Mouse (Mus musculus) gastrocnemius, adult 2 months (tissue): ENCODE measurements around the gene Eomes. TPM values are rescaled to one million over a fixed set of nuclear protein-coding genes. Genes with fewer than 3 reads are reported as not detected.

Experiments used
- DNase-seq: peaks from one replicate; pipeline ENCODE4 v3.0.0; 2022
- H3K27ac ChIP-seq: fragments of 200-600 bp; 2 replicates; pipeline ENCODE4 v1.8.1; 2022; ENCODE audit warnings: mild to moderate bottlenecking
- H3K4me3 ChIP-seq: fragments of 200-600 bp; 2 replicates; pipeline ENCODE4 v1.8.1; 2022; ENCODE audit warnings: mild to moderate bottlenecking, moderate library complexity
- CTCF ChIP-seq: fragments of 200-600 bp; IDR thresholded peaks from 2 replicates; pipeline ENCODE4 v1.8.1; 2022; ENCODE audit warnings: antibody characterized with exemption, mild to moderate bottlenecking, moderate library complexity
- intact Hi-C: fragments of 180-260 bp; cut with DNase I; formaldehyde crosslinking; loops from one replicate; pipeline ENCODE4 v1.15.1; 2025
- total RNA-seq, 2 experiments: library from RNA; stranded (reverse); gene quantifications; 2 replicates each; pipeline ENCODE4 v1.2.3; 2021

Gene Eomes
- total RNA-seq, 2 experiments from 2014 or later = not detected

DNA sequence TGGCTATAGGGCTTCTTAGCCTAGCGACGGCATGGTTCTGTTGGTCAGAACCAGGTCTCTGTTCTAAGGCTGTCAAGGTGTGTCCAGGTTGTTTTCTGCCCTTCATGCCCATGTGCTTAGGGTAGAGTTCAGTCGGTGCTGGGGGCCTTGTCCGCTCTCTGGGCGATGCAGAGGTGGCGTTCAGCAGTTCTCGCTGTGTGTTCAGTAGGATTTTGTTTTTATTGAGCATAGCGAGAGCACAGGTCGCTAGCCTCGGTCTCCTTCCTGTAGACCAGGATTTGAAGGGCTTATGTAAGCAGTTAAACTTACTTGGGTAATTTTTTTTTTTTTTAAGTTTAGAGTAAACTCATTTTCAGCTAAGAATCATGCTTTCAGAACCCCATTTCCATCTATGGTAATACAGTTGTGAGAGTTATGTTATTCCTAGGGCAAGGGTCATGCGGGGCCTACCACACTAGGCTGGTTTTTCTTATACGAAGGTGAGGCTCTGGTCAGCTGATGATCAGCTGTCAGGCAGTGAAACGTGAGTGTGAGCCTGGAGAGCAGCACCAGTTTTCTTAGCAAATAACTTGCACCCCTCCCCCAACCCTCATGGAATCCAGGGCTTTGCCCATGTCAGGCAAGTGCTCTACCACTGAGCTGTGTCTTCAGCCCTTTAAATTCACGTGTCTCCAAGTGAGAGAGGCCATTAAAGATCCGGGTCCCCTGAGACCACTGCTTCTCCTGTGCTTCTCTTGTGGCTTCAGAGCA lies 33.1 kb downstream of the Eomes start:
- DNase-seq = peak; percentile 68
- TF ChIP-seq CTCF = no peak
- intact Hi-C loops = no loop called here
- Histone ChIP-seq H3K4me3 (peak overlapping the region; percentile 51), H3K27ac (peak overlapping the region; percentile 94)

DNA sequence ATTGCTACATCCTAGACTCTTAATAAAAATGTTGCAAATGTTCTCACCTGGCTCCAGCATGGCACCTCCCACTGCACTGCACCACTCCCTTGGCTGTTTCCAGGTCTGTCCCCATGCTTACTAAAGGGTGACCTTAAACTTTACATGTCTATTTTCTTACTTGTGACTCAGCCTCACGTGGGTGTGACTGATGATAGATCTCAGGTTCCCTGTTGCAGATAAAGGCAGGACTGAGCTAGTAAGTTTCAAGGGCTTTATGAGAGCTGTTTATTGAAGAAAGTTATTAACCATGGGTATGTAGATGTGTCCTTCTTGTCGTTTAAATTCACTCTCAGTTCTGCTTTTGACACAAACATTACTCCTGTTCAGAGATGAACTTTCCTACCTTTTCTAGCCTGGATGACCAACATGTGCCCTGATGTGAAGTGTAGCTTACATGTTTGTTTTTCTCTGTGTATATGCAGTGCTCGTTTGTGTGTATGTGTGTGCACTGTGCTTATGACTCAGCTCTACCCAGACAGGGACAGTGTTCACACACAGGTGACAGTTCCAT lies 34.7 kb downstream of the Eomes start:
- no peak for TF ChIP-seq CTCF
- H3K27ac ChIP-seq = peak overlapping the region; percentile 94
- DNase-seq = peak; percentile 64
- intact Hi-C loops = no loop called here
- H3K4me3 ChIP-seq = peak overlapping the region; percentile 51

DNA sequence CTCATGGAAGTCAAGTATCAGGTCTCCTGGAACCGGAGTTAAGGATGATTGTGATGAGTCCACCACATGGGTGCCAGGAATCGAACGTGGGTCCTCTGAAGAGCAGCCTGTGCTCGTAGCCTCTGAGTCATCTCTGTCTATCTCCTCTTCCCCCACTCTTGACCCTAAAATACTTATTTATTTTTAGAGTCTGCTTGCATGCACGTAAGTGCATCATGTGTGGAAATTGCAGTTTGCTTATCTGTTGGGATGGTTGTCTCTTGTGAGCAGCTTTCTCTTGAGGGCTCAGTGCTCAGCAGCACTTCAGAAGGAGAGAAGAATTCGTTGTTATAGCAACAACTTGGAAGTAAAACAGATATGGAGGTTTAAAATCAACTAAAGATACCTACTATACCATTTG lies 37.5 kb downstream of the Eomes start:
- intact Hi-C loops = no loop called here
- peak overlapping the region; percentile 22 for H3K4me3 ChIP-seq
- no peak for TF ChIP-seq CTCF
- H3K27ac ChIP-seq = peak overlapping the region; percentile 94
- DNase-seq = no peak

DNA sequence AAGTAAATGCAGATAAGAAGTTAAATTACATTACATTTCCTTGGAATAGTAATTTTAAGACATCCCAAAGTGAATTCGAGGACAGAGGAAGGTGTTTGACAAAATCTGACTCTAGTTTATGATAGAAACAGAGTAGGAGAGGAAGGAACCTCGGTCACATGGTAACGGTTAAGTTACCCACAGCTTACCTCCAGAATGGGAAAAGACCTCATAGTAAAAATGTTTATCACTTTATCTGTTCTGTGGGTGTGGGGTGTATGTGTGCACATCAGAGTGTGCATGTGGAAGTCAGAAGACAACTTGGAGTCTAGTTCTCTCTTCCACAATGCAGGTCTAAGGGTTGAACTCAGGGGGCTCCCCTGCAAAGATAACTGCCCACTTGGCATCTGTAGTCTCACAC lies 38.1 kb downstream of the Eomes start:
- DNase-seq = no peak
- no peak for TF ChIP-seq CTCF
- intact Hi-C loops = no loop called here
- Histone ChIP-seq H3K4me3 (no peak overlapping the region), H3K27ac (peak overlapping the region; percentile 94)

DNA sequence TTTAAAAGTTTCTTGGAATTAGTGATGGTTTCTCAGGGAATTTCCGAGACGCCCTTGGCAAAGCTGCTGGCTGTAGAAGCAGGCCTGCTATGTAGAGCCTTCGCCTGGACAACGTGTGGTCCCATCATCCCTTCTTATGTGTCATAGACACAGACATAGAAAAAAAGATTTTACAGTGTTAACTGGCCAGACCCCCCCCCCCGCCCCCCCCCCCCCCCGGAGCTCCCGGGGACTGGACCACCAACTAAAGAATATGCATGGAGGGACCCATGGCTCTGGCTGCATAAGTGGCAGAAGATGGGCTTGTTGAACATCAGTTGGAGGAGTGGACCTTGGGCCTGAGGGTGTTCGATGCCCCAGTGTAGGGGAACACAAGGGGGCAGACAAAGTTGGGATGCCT lies 39.6 kb downstream of the Eomes start:
- DNase-seq = no peak

DNA sequence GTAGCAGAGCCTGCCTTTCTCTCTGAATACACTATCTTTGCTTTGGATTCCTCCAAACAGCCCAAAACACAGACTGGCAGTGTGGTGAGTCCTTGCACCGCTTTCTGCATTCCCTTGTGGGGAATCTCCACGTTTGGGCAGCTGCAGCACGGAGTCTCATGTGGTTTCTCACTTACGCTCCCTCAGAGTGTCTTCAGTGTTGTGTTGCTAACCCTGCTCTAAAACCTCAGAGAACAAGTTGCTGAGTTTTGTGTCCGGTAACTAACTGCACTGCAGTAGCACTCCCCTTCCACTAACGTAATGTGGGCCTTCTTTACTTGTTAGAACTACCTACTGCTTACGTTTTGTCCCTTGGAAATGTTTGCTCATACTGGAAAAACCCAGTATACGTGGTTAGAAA lies 41.1 kb downstream of the Eomes start:
- intact Hi-C loops = no loop called here
- peak overlapping the region; percentile 84 for H3K27ac ChIP-seq
- TF ChIP-seq CTCF = no peak
- peak overlapping the region; percentile 49 for H3K4me3 ChIP-seq
- DNase-seq = peak; percentile 33

More for the DNA sequence above, 39.6 kb downstream of the Eomes start:
- TF ChIP-seq CTCF = no peak
- H3K27ac ChIP-seq = peak overlapping the region; percentile 94
- H3K4me3 ChIP-seq = no peak overlapping the region; the same call in 1 of the 2 replicates
- intact Hi-C loops = no loop called here

DNA sequence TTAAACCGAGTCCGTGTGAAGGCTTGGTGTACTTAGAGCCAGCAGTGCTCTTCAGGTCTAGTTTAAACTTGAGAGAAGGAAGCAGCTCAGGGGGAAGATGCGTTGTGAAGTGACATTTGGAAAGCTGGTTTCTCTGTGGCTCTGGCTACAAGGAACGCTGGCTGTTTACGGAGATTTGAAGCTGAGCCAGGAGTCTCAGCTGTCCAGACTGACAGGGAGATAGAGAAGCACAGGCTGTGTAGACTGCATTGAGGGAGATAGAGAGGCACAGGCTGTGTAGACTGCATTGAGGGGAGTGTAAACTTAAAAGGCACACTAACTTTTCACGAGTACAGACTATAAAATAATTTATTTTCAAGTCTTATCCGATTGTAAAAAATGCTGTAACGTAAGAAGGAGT lies 42.0 kb downstream of the Eomes start:
- intact Hi-C loops = no loop called here
- Histone ChIP-seq H3K4me3 (peak overlapping the region; percentile 42), H3K27ac (peak overlapping the region; percentile 84)
- DNase-seq = peak; percentile 78
- no peak for TF ChIP-seq CTCF

DNA sequence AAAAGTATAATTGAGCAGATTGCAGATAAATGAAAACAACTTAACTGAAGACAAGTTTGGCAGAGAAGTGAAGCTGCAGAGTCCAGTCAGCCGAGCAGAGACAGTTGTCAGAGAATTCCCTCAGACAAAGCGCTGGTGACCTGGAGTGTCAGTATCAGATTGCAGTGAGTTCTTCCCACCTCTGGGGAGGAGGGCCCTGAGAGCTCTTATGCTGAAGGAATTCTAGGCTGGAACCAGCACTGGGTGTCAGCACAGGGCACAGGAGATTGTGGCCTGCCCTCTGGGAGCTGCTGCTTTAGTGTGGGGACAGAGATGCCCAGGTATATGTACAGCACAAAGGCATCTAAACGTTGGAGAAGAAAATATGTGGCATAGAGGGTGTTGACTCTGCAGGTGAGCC lies 42.8 kb downstream of the Eomes start:
- intact Hi-C loops = no loop called here
- peak overlapping the region; percentile 2; the same call in 1 of the 2 replicates for H3K4me3 ChIP-seq
- peak overlapping the region; percentile 84 for H3K27ac ChIP-seq
- TF ChIP-seq CTCF = no peak
- peak; percentile 31 for DNase-seq

DNA sequence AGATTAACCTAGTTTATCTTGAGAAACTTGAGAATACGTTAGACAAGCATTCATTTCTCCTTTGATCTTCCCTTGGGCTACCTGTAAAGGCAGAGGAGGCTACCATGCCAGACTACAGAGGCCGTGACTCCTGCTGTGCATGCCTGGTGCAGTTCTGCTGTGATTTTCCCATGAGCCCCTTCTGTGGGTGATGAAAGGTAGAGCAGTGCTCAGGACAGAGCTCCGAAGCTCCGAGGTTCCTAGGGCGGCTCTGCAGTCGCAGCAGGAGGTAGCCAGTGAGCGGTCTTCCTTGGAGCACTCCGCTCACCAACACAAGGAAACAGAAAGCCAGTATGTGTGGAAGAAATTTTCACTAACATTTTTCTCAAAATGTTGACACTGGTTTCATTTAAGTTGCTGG lies 43.6 kb downstream of the Eomes start:
- DNase-seq = no peak
- Histone ChIP-seq H3K4me3 (no peak overlapping the region), H3K27ac (peak overlapping the region; percentile 84; the same call in 1 of the 2 replicates)
- intact Hi-C loops = no loop called here
- no peak for TF ChIP-seq CTCF

DNA sequence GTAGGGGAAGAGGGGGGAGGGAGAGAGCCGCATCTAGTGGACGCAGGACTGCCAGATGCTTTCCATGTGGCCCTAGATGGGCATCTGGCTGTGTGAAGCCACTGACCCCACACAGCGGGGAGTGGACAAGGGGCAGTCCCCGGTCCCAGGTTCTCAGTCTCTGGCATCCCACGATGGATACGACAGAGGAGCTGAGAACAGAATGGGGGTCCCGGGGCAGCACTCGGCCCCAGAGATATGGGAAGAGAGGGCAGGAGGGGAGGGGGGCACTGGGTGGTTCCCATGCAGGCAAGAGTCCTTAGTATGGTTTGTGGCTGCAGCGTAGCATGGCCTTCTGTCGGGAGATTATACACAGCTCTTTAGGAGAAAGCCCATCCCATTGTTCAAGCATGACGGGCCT lies 45.7 kb downstream of the Eomes start:
- DNase-seq = no peak
- no peak overlapping the region for H3K4me3 ChIP-seq
- TF ChIP-seq CTCF = no peak
- H3K27ac ChIP-seq = no peak overlapping the region
- intact Hi-C loops = no loop called here

DNA sequence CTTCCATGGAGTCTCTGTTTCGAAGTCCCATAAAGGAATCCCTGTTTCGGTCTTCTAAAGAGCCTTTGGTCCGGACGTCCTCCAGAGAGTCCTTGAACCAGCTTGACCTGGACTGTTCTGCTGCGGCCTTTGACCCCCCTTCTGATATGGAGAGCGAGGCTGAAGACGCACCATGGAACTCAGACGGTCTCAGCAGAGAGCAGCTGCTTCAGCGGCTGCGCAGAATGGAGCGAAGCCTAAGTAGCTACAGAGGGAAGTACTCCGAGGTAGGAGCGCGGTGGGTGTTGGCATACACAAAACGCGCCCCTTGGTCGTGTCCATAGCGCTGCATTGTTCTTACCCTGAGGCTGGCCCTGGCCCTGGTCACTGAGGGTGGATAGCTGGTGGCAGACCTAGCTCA lies 49.0 kb downstream of the Eomes start:
- Histone ChIP-seq H3K27ac (no peak overlapping the region), H3K4me3 (no peak overlapping the region)
- no peak for DNase-seq
- intact Hi-C loops = no loop called here
- TF ChIP-seq CTCF = no peak

DNA sequence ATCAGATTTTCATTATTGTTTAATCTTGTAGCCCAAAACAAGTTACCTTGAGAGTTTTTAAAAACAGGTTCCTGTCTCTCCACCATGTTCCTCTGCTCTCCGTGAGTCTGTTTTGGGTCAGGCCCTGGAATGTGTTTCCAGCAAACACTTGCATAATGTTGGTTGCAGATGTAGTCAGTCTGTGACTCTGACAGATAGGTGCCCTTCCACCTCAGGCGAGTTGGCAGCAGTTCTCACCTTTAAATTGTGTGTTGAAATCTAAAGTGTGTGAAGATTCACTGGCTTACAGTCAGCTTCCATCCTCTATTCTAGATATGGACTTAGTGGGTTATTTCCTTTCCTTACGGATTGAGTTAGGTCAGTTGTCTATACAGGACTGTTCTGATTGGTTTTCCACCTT lies 51.8 kb downstream of the Eomes start:
- intact Hi-C loops = loop anchor here (5.0 kb wide), 1 partner anchor 38 kb away; no protein-coding TSS in a partner anchor
- no peak overlapping the region for H3K4me3 ChIP-seq
- no peak for TF ChIP-seq CTCF

DNA sequence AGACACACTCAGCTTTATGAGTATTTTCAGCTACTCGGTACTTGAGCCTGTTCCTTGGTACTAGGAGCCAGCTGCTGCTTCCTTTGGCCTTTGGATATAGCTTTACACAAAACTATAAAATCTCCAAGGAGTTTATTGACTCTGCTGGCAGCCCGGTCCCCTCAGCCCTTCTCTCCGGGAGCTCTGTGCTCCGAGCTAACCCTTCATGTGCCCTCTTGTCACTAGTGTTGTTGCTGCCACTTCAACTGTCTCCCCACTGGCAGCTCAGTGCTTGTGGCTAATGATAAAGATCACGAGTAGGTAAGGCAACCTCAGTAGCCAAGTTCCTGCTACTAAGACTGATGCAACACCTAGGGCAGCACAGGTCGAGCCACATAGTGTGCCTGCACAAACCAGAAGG lies 52.7 kb downstream of the Eomes start:
- intact Hi-C loops = loop anchor here (5.0 kb wide), 1 partner anchor 37 kb away; no protein-coding TSS in a partner anchor
- Histone ChIP-seq H3K4me3 (no peak overlapping the region), H3K27ac (no peak overlapping the region)
- TF ChIP-seq CTCF = no peak
- DNase-seq = no peak

More for the DNA sequence above, 51.8 kb downstream of the Eomes start:
- H3K27ac ChIP-seq = no peak overlapping the region
- no peak for DNase-seq
